Mouse (Mus musculus): ENCODE measurements around the gene Tmem243.

- no peak for TF ChIP-seq ZNF384 (IDR thresholded peaks at IDR 0.05; ENCODE audit: low read depth, low read length)
- no peak for TF ChIP-seq MAFK (IDR thresholded peaks at IDR 0.05; ENCODE audit: insufficient read depth, low read depth, low read length)
- TF ChIP-seq ZC3H11A (IDR thresholded peaks at IDR 0.05; ENCODE audit: borderline replicate concordance, low read depth, low read length), result no peak
- no peak for TF ChIP-seq CHD2 (IDR thresholded peaks at IDR 0.05; ENCODE audit: low read depth, low read length)
Measured at GRCm38 (mm10) chr5:9149273-9149850, 48.9 kb downstream of the Tmem243 start.
